Mouse (Mus musculus): Measurements from ENCODE around the gene Saxo2.
A peak's percentile ranks its signal among the peaks of the same experiment; 100 is the strongest.

Saxo2 gene

GRCm38 (mm10) chr7:82648353-82649080 is at the start of gene Saxo2, which contains the start of gene Efl1:
Saxo2 (minus strand) TSS chr7:82648528.
Efl1 (plus strand) TSS chr7:82648614.
- peak; percentile 97 for DNase-seq

DNA sequence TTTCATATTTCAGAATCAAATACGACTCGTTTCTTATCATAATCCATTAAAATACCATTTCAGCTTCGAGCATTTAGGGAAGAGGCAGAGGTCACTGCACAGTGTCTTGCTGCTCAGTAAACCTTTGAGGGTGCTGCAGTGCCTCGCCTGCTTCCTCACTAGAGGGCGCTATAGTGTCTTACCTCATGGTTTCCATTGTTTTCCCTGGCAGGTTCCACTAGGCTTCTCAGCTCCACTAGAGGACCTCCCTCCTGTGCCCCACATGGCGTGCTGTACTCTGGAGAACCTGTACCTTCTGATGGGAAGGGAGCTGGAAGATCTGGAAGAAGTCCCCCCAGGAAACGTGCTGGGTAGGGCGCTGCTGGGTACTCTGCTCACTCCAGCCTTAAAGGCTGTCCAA is 49.3 kb upstream of the Saxo2 start:
- no peak for DNase-seq

DNA sequence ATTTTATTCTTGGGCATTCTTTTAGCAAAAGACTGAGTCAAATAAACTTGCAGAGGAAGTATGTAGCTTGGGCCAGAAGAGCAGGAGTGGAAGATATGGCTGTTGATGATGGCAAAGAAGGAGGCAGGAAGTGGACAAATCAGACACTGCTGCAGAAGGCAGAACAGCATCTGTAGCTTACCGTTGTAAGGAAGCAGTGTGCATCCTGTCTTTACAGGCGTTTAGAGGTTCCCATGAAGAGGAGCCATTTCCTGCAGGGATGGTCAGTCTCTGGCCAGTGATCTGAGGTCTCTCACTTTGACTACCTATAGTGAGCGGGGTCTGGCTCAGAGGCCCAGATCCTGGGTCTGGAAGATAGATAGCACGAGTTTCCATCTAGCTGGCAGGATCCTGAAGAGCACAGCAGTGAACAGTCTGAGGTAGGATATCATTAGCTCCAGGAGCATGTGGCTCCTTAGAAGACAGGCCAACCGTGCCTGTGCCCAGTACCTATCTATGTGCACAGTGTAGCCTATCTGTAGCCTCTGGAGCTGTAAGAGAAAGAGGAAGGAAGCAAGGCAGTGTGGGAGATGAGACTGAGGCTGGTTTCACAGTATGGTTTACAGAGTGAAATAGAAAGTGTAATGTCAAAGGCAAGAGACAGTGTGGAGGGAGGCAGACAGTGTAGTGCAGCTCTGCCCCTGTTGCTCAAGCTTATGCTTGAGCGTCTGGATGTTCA is 42.9 kb upstream of the Saxo2 start:
- no peak for DNase-seq

DNA sequence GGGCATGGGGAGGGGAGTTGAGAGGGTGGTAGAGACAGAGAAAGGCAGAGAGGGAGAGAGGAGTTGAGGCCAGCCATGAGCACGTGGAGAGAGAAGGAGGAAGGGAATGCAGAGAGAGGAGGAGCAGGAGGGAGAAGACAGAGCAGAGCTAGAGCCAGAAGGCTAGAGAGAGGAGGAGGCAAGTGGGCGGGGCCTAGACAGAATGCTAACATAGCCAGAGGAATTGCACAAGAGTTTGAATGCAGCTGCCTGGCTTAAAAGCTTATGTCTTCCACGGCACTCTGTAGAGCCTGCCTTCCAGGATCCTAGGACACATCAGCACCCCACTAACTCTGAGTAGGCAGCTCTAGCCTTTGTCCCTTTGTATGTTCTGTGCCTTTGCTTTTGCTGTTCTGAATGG is 40.4 kb upstream of the Saxo2 start:
- DNase-seq: no peak

- no peak for DNase-seq
Measured at GRCm38 (mm10) chr7:82679901-82680300, 31.6 kb upstream of the Saxo2 start.

DNA sequence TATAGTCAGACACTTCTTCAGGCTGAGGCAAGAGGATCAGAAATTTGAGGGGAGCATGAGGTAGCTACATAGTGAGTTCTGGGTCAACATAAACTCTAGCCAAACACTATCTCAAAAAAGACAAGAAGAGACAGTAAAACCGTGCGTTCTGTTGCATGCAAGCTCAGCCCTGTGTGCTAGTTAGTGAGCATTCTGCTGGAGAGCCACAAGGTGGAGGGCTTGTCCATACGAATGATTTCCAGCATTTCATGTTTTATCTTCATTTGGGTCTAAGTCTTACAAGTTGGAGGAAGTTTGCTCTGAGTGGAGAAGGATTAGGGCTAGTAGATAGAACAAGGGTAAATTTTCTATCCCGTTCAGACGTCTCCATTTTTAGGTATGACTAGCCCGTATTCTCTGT is 28.5 kb upstream of the Saxo2 start:
- no peak for DNase-seq

DNA sequence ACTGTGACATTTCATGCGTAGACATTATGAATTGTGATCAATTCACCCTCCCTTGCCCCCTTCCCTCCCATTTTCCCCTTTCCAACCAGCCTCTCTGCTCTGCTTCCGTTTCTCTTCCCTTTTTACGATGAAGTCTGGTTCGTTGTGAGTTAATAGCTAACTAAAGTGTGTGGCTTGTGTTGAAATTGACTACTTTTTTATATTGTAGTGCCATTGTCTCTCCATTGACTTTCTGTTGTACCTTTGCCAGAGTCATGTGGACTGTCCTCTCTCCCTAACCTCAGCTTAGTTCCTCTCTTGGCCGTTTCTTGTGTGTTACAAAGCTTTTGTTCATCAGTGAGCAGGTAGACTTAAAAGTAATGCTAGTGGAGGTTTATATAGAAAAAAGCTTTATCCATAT is 27.7 kb upstream of the Saxo2 start:
- DNase-seq: no peak

DNA sequence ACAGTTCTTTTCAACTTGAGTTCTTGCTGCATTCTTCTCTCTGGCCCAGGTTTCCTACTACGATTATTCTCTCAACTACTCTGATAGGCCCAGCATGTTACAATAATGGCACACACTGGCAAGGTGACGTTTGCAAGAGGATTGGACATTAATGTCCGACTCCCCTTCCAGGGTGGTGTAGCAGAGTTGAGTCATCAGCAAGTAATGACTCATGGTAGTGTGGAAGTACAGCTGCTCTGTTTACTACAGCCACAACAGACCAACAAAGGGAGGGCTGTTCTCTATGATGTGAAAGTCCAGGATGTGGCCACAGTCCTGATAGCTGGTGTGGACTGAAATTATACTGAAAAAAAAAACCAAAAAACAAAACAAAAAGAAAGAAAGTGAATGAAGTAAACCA is 16.3 kb upstream of the Saxo2 start:
- no peak for DNase-seq

GRCm38 (mm10) chr7:82649081-82649445 is 735 bp upstream of the Saxo2 start:
- DNase-seq: peak; percentile 2 to 16

DNA sequence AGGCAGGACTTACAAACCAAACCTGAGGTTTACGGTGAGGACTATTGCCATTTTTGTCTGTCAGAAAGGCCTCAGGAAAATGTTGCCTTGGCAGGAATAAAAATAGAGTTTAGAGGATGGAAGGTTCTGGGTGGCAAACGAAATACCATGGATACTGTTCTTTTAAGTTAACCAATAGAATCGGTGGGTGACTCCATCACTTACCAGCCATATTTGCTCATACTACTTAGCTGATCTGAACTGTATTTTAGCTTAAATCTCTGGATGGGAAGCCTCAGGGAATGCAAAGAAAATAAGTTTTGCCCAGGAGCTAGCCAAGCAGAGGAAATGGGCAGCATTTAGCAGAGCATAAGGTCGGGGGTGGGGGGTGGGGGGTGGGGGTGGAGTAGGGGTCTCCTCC is 419 bp downstream of the Saxo2 start:
- no peak for DNase-seq

- no peak for DNase-seq
Measured at GRCm38 (mm10) chr7:82647183-82647582, 1.1 kb downstream of the Saxo2 start.

DNA sequence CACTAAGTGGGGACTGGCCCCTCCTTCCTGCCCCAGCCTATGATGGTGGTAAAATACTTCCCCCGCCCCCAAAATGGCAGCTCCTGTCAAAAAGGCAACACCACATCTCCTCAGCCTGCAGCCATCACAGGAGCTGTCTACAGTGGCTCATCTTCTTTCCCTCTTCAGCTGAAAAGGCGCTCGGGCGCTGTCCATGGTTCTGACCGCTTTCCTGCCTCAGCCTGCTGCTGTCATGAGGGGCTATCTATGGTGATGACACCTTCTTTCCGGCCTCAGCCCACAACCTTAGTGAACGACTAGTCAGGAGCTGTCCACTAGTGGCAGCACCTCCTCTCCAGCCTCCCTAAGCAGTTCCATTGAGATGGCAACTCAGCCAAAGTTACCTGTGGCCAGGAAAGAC is 23.0 kb downstream of the Saxo2 start:
- DNase-seq: peak; percentile 45 to 47

DNA sequence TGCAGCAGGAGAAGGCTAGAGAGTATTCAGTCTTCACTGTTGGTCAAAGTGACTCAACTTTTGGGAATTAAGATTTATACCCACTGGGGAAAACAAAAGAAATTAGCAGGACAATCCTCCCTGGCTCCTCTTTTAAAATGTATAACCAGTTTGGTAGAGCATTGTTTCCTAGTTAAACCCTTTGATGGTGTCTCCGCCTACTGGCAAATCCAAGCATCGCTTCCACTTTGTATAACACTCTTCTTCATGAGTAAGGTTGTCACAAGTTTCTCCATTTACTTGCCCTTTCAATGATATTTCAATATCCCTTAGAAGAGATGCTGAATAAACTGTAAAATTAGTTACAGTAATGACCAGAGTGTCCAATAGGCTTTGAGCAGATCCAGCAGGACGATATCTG is 38.7 kb downstream of the Saxo2 start:
- DNase-seq: no peak

DNA sequence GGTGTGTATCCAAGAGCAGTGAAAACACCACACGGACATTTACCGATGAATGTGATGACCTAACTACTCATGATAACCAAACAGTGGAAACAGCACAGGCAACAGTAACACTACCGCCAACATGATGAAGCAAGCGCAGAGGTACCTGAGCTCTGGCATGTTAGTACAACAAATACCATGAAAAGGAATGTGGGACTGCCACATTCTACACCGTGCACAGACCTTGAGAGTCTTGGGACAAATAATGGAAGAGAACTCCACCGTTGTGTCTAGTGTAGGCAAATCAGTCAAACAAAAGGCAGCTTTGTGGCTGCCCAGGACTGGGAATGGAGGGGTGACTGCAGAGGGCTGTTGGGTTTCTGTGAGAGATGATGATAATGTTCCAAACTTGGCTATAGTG is 42.9 kb downstream of the Saxo2 start:
- DNase-seq: no peak

DNA sequence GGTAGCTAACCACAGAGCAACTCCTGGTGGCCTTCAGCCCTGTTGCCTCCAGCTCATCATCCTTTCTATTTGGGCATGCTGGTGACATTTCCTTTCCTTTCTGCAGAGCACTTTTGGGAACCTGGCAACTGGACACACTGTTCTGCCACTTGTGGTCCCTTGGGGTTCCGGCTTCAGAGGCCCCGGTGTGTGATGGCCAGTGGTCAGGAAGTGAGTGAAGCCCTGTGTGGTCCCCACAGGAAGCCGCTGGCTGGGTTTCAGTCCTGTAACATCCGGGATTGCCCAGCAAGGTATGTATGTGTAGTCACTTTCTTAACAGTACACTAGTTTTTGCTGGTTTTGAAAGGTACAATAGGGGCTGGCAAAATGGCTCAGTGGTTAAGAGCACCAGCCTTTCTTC is 46.3 kb downstream of the Saxo2 start:
- no peak for DNase-seq

GRCm38 (mm10) chr7:82590931-82591330 is 57.4 kb downstream of the Saxo2 start:
- DNase-seq: no peak
